Mouse (Mus musculus) adrenal gland, adult (tissue): Measurements from ENCODE around the gene Msh6.
"Not testable (repeated sequence)": the region's sequence is repeated elsewhere in the genome, so short reads cannot be mapped to it uniquely, and the experiment has no call there.

Experiments used
- DNase-seq, 2 experiments: peaks; one replicate each; pipeline ENCODE4 v3.0.0; 2022 to 2023; ENCODE audit warnings: low spot score in 1 of 2; ENCODE audit not compliant: inconsistent age in 2 of 2

The Msh6 gene

DNA sequence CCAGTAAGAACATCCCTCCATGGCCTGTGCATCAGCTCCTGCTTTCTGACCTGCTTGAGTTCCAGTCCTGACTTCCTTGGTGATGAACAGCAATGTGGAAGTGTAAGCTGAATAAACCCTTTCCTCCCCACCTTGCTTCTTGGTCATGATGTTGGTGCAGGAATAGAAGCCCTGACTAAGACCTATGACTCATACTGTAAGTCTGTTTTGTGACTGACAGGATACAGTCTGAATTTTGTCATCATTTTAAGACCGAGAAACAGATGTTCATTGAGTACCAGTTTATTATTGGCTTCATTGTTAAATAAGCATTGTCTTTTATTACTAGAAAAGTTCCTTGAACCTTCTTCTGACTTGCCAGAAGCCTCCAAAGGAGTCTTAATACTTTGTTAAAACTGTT lies 4.8 kb downstream of the Msh6 start:
- DNase-seq = not testable (repeated sequence)

DNA sequence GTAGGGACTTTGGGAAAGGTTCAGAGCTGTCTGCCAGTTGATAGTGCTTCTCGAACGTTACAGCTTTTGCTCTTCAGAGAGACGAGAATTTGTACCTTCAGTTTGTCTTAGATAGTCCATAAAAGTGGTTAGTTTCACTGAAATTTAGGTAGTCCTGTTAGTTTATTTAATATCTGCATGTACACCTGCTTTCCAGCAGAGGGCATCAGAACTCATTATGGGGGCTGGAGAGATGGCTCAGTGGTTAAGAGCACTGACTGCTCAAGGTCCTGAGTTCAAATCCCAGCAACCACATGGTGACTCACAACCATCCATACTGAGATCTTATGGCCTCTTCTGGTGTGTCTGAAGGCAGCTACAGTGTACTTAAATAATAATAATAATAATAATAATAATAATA lies 7.2 kb downstream of the Msh6 start:
- DNase-seq = no peak

DNA sequence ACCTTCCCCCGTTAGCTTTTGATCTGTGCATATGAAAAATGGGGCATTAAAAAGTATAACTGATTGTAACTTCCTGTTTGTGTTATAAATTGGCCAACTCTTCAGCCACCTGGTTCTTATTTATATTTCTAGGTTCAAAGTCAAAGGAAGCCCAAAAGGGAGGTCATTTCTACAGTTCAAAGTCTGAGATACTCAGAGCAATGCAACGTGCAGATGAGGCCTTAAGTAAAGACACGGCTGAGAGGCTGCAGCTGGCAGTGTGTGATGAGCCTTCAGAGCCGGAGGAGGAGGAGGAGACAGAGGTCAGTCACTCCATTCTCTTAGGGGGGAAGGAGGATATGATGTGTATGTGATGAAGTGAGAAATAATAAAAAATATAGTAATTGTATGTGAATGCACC lies 8.5 kb downstream of the Msh6 start:
- DNase-seq = no peak

DNA sequence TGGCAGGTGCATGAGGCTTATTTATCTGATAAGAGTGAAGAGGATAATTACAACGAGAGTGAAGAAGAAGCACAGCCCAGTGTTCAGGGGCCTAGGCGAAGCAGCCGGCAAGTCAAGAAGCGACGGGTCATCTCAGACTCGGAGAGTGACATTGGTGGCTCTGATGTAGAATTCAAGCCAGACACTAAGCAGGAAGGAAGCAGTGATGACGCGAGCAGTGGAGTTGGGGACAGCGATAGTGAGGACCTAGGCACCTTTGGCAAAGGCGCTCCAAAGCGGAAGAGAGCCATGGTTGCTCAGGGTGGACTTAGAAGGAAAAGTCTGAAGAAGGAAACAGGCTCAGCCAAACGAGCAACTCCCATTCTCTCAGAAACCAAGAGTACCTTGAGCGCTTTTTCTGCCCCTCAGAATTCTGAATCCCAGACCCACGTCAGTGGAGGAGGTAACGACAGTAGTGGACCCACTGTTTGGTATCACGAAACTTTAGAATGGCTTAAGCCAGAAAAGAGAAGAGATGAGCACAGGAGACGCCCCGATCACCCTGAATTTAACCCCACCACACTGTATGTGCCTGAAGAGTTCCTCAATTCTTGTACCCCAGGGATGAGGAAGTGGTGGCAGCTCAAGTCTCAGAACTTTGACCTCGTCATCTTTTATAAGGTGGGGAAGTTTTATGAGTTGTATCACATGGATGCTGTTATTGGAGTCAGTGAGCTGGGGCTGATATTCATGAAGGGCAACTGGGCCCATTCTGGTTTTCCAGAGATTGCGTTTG lies 9.8 kb downstream of the Msh6 start:
- no peak for DNase-seq

DNA sequence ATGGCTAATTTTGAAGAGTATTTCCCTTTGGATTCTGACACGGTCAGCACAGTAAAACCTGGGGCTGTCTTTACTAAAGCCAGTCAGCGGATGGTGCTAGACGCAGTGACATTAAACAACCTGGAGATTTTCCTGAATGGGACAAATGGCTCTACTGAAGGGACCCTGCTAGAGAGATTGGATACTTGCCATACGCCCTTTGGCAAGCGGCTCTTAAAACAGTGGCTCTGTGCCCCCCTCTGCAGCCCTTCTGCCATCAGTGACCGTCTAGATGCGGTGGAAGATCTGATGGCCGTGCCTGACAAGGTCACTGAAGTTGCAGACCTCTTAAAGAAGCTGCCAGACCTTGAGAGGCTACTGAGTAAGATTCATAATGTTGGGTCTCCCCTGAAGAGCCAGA lies 11.1 kb downstream of the Msh6 start:
- DNase-seq = no peak

DNA sequence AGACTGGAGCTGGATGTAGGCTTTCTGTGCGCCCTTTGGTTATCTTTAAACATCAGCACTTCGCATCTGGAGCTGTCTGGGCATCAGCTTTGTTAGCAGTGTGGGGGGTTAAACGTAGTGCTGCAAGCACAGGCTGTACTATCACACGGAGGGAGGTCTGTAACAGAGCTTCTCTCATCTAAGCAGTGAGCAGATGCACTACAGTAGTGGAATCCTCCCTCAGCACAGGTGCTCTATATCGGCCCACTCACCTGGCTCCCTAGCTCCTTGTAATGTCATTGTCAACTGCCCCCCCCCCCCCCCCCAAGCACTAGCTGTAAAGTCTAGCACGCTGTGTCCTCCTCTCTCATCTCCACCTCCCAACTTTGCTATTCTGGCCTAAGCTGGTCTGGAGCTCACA lies 12.6 kb downstream of the Msh6 start:
- DNase-seq = no peak

DNA sequence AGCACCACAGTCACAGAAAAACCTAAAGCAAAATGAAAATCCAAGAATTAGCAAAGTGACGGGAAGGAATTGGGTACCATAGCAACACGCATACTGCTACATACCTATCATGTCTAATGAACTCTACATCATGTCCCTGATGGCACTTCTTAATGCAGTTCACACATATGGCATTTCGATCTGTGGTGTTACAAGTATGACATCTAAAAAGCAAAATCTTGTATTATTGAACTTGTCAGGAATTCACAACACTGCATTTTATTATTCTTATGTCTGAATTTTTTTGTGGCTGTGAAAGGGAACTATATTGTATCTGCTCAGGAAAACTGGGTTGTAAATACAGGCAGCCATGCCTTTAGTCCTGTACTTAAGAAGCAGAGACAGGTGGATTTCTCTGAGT lies 17.3 kb downstream of the Msh6 start:
- DNase-seq = no peak

DNA sequence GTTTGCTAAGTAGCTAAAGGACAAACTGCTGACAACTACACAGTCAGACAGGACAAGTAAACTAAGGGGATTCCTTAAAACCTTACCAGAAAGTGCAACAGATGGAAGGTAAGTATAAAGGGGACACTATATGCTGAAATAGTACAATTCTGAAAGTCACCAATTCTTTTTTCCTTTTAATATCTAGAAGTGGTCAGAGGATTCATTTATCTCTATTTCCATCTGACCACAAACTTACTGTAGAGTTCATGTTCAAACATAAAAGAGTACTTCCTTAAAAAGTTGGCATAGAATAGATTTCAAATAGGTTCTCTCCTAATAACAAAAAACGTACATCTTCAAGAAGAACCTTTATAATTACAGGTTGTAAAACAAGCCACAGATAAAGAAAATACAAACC lies 18.5 kb downstream of the Msh6 start:
- DNase-seq = no peak

DNA sequence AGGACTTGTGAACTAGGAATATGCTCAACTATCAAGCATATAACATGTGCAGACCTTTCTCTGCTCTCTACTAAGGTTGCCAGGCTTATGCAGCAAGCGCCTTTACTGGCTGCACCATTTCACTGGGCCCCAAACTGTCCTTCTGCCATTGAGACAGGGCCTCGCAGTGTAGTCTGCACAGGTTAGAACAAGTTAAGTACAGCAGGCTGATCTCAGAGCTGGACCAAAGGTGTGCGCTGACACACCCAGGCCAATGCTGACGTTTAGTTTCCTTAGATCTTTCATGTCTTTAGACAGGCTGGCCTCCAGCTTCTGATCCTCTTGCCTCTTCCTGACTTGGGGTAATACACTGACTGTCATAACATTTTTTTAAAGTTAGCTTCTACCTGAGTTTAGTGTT lies 22.9 kb downstream of the Msh6 start:
- no peak for DNase-seq

DNA sequence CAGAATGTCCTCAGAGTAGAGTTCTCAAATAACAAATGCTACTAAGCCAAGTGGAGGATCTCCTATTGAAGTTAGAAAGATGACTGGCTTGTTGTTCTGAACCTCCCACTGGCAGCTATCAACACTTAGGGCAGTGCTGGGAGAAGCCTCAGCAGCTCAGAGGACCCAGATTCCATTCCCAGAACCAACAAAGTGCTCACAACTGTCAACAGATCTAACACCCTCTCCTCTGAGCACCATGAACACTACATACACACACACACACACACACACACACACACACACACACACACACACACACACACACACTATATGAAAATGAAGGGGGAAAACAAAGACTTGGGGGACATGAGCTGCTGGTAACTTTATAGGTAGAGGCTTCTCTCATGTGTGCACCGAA lies 30.0 kb downstream of the Msh6 start:
- no peak for DNase-seq

DNA sequence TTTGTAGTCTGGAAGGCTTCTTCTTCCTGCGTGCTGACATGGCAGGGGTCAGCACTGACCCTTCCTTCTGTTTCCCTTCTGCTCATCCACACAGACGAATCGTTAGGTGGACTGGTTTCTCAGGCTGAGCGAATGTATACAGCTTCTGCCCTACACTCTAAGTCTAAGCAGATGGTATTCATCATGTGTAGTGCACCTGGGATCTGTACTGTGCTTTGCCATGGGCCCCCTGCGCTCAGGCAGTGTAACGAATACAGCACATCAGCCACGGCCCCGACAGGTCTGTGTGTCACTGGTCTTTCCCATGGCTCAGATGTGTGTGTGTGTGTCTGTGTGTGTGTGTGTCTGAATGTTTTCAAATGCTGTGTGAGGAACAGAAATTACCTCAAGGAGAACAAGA lies 32.1 kb downstream of the Msh6 start:
- no peak for DNase-seq

DNA sequence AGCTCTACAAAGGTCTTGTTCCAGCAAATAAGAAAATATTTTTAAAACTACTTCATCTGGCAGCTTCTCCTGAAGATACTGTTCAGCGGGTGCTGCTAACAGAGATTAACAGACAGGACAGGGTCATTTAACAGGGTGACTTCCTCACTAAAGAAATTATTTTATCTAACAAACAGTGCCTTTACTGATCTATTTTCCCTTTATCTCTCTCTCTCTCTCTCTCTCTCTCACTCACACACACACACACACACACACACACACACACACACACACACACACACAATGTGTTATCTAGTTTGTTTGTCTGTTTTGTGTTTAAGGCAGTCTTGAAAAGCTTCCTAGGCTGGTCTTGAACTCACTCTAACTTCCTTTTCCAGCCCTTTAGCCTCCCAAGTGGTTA lies 39.6 kb downstream of the Msh6 start:
- DNase-seq = no peak

DNA sequence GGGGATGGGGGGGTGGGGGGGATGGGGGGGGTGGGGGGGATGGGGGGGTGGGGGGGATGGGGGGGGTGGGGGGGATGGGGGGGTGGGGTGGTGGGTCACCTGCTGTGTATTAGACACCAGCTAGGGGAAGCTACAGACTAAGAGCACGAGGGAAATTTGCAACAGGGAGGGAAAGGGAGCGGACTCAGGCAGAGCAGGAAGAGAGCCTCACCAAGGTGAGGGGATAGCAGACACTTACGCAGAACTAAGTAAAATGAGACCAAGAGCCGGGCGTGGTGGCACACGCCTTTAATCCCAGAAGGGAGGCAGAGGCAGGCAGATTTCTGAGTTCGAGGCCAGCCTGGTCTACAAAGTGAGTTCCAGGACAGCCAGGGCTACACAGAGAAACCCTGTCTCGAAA lies 41.2 kb downstream of the Msh6 start:
- DNase-seq = not testable (repeated sequence)

DNA sequence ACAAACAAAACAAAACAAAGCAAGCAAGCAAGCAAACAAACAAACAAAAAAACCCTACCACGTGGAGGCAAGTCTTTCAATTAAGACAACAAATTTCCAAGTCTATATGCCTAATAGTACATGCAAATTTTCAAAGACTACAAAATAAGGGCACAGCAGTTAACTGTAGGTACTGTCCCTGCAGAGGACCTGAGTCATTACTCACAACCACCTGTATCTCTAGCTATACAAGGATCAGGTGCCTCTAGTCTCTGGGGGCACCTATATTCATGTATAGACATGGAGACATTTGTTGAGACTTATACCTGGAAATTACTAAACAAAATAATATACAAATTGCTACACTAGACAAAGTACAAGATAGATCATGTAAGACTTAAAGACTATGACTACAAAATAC lies 49.1 kb downstream of the Msh6 start:
- DNase-seq = no peak

DNA sequence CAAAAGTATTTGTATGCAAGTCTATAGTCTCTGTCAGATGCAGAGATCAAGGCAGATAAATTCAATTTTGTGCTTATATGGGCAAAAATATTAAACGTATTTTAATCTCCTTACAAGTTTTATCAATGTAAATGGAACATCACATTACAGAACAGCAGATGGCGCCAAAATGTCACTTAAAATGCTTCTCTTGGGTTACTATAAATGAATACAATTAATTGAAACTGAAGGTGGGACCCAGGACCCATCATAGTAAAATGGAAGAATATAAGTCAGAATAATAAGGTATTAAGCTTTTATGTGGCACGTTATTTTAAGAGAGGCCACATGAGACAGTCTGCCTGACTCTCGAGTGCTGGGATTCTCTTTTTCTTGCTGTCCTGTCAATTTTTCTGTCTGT lies 50.4 kb downstream of the Msh6 start:
- DNase-seq = peak in 1 of 2 experiments; percentile 87

DNA sequence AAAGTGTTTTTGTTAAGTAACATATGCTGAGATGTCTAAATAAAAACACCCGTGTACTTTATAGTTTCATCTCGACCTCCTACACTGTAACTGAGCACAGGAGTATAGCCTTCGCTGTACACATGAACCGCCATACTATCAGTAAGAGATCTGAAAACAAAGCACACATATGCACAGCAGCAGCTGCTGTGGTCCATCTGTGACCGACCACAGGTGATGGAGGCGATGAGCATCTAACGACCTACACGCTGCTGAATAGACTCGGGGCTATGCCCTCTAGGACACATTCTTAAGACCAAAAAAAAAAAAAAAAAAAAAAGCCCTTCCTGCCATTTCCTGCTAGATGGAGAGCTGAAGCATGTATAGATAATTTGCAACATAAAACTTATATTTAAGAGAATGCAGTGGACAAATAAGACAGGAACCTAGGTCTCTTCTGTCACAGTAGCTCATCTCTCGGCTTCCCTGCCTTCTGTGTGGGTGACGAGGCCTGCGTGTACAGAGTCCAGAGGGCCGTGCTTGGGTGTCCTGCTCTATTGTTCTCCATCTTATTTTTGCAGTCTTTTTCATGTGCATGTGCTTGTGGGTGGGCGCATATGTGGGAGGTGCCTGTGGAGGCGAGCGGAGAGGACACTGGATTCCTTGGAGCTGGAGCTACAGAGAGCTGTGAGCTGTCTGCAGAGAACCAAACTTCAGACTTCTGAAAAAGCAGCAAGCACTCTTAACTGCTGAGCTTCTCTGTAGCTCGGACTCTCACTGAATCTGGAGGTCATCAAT lies 54.5 kb downstream of the Msh6 start:
- DNase-seq = no peak

DNA sequence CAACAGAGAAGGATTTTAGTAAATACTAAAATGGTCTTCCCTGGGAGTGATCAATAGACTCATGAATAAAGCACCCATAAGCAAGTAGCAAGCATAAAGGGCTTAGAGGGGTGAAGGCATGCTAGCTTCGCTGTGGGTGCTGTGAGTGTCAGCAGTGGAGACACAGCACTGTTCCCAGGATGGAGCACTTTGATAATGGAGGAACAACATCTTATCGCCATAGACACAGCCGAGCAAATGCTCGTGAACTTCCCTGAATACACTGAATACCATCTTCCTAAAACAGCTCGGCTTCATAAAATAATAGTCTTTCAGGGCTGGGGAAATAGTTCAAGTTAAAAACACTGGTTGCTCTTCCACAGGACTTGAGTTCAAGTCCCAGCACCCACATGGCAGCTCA lies 56.9 kb downstream of the Msh6 start:
- peak in 1 of 2 experiments; percentile 18 for DNase-seq

DNA sequence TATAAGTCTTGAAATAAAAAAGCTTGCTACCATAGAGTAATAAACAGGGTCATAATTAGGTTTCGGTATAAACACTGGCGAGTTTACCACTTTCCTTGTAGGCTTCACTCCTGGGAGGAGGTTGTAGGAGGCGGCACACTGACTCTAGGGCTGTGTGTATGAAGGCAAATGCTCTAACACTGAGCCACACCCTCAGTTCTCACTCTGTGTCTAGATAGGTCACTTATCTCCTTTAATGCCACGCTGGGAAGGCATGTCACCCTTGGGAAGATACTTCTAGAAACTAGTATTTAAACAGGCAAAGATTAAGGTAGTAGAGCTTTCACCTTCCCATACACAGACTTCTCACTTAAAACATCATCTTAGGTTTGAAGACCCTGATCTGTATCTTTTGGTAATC lies 59.6 kb downstream of the Msh6 start:
- no peak for DNase-seq
